Mouse (Mus musculus): ENCODE measurements around the gene Naa15.

Naa15 gene

GRCm38 (mm10) chr3:51511983-51512382, 97.0 kb downstream of the Naa15 start:
- DNase-seq (ENCODE audit: low spot score in 2 of 2): no peak

- no peak for DNase-seq (ENCODE audit: low spot score in 2 of 2)
Measured at GRCm38 (mm10) chr3:51517467-51517866, 102.5 kb downstream of the Naa15 start.

GRCm38 (mm10) chr3:51517878-51518762, 103.2 kb downstream of the Naa15 start:
- DNase-seq (ENCODE audit: low spot score in 2 of 2): no peak

- no peak for DNase-seq (ENCODE audit: low spot score in 2 of 2)
Measured at GRCm38 (mm10) chr3:51518763-51519121, 103.8 kb downstream of the Naa15 start.

GRCm38 (mm10) chr3:51521262-51521661, 106.3 kb downstream of the Naa15 start:
- no peak for DNase-seq (ENCODE audit: low spot score in 2 of 2)

- no peak for DNase-seq (ENCODE audit: low spot score in 2 of 2)
Measured at GRCm38 (mm10) chr3:51525186-51525785, 110.3 kb downstream of the Naa15 start.

All from spleen, postnatal 36 days (tissue).